Mouse (Mus musculus): ENCODE data around the gene Skint8. TPM values are rescaled to one million over a fixed set of nuclear protein-coding genes. Genes with fewer than 3 reads are reported as not detected.
"Not testable (repeated sequence)": the region's sequence is repeated elsewhere in the genome, so short reads cannot be mapped to it uniquely, and the experiment has no call there.

The Skint8 gene
- polyA plus RNA-seq, 1 experiment from 2014 or later = not detected

- ATAC-seq (ENCODE audit: insufficient number of reproducible peaks, insufficient read depth, low FRiP score, low TSS enrichment) = no peak
- Histone ChIP-seq H3K27ac (no peak overlapping the region), H3K4me3 (no peak overlapping the region), H3K4me2 (replicated peaks) (no peak overlapping the region), H3K27me3 (no peaks in the 10 kb centered on the region), H3K4me1 (no peaks in the 10 kb centered on the region), H3K36me3 (no peaks in the 10 kb centered on the region), H3K9ac (no peak overlapping the region), H3K9me3 (no peaks in the 10 kb centered on the region)
- 19% methylated on average over 1 of the region's 1 CpGs for WGBS
Observed at GRCm38 (mm10) chr4:111961309-111961708, 42.1 kb downstream of the Skint8 start.

- H3K4me2 ChIP-seq (replicated peaks); H3K9ac ChIP-seq; H3K27me3 ChIP-seq; H3K36me3 ChIP-seq; H3K9me3 ChIP-seq; H3K27ac ChIP-seq; ATAC-seq (ENCODE audit: insufficient number of reproducible peaks, insufficient read depth, low FRiP score, low TSS enrichment); H3K4me3 ChIP-seq; H3K4me1 ChIP-seq: not testable (repeated sequence)
- WGBS = 79% methylated on average over 1 of the region's 1 CpGs
Observed at GRCm38 (mm10) chr4:111963241-111963640, 44.0 kb downstream of the Skint8 start.

GRCm38 (mm10) chr4:111963669-111964068 lies 44.5 kb downstream of the Skint8 start:
- Histone ChIP-seq H3K4me2 (replicated peaks) (no peak overlapping the region), H3K4me3 (no peak overlapping the region), H3K27me3 (no peaks in the 10 kb centered on the region), H3K36me3 (no peaks in the 10 kb centered on the region), H3K9ac (no peak overlapping the region), H3K9me3 (no peaks in the 10 kb centered on the region), H3K27ac (no peak overlapping the region), H3K4me1 (no peaks in the 10 kb centered on the region)
- 77% methylated on average over 3 of the region's 3 CpGs for WGBS
- ATAC-seq (ENCODE audit: insufficient number of reproducible peaks, insufficient read depth, low FRiP score, low TSS enrichment) = no peak

- ATAC-seq (ENCODE audit: insufficient number of reproducible peaks, insufficient read depth, low FRiP score, low TSS enrichment) = no peak
- 88% methylated on average over 1 of the region's 1 CpGs for WGBS
- H3K9ac ChIP-seq = no peak within 1 kb of the TSS
- no peak within 1 kb of the TSS for H3K4me3 ChIP-seq
- H3K36me3 ChIP-seq = no peaks in the 10 kb centered on the region
- H3K9me3 ChIP-seq = no peaks in the 10 kb centered on the region
- H3K27ac ChIP-seq = no peak within 1 kb of the TSS
- H3K27me3 ChIP-seq = no peaks in the 10 kb centered on the region
- no peak within 1 kb of the TSS for H3K4me2 ChIP-seq (replicated peaks)
- no peaks in the 10 kb centered on the region for H3K4me1 ChIP-seq
Observed at GRCm38 (mm10) chr4:111972623-111973022, 53.4 kb downstream of the Skint8 start, which contains the start of gene Skint7. Gene Skint7 (plus strand): TSS chr4:111972923.

Other genes with a start within 250 kb of the Skint8 start
- gene Spata6, start 199.4 kb upstream of the Skint8 start, polyA plus RNA-seq (2016; fragmentation: Nextera tagmentation; extraction: Ambion mirVana) = 28.3 and 29.6 TPM in 2 replicates
- gene Slc5a9, start 16.5 kb upstream of the Skint8 start, polyA plus RNA-seq (2016; fragmentation: Nextera tagmentation; extraction: Ambion mirVana) = 0.20 and 0.25 TPM in 2 replicates
- gene Skint7, start 53.5 kb downstream of the Skint8 start, polyA plus RNA-seq (2016; fragmentation: Nextera tagmentation; extraction: Ambion mirVana) = not detected in 2 replicates
- not detected in 2 replicates for gene Skint1, start 86.9 kb downstream of the Skint8 start, polyA plus RNA-seq (2016; fragmentation: Nextera tagmentation; extraction: Ambion mirVana)
- gene Skint4, start 152.6 kb downstream of the Skint8 start, polyA plus RNA-seq (2016; fragmentation: Nextera tagmentation; extraction: Ambion mirVana) = not detected in 2 replicates

Data from embryonic facial prominence, embryonic 12.5 days (tissue).